Mouse (Mus musculus) pancreas, adult 10 weeks (tissue): ENCODE results near the gene Trdn. TPM values are rescaled to one million over a fixed set of nuclear protein-coding genes. Genes with fewer than 3 reads are reported as not detected.

Experiments
- polyA plus RNA-seq: library from polyadenylated mRNA; stranded (reverse); fragments of 350-450 nt; fragmentation: Illumina TruSeq; extraction: RNeasy Lipid Tissue Mini Kit (QIAGEN cat#74804); gene quantifications from one replicate; pipeline ENCODE4 v1.2.3, GENCODE M21; 2015; ENCODE audit warnings: low read depth, low replicate concordance; ENCODE audit not compliant: insufficient read depth

Trdn gene
- not detected for polyA plus RNA-seq

GRCm38 (mm10) chr10:33080254-33080653, at the start of gene Trdn:
Gene Trdn, plus strand, starts transcription at chr10:33080554.

Other genes starting within 250 kb of the Trdn start
- gene Nkain2, start 190.1 kb upstream of the Trdn start, polyA plus RNA-seq = not detected